Mouse (Mus musculus): ENCODE results near the gene Gpr84.

- TF ChIP-seq EP300 (IDR thresholded peaks at IDR 0.05; ENCODE audit: insufficient read depth, low read depth, low read length) (no peak), POLR2A (IDR thresholded peaks at IDR 0.05; ENCODE audit: insufficient read depth, low read length) (no peak)
Observed at GRCm38 (mm10) chr15:103300560-103300959, 9.9 kb downstream of the Gpr84 start.
